Mouse (Mus musculus) right cerebral cortex, postnatal 4 days (tissue): ENCODE results near the gene Selenbp1.
"Not testable (repeated sequence)": the region's sequence is repeated elsewhere in the genome, so short reads cannot be mapped to it uniquely, and the experiment has no call there.

ENCODE experiments used
- DNase-seq: peaks from one replicate; pipeline ENCODE4 v3.0.0-alpha.2; 2022

The Selenbp1 gene

DNA sequence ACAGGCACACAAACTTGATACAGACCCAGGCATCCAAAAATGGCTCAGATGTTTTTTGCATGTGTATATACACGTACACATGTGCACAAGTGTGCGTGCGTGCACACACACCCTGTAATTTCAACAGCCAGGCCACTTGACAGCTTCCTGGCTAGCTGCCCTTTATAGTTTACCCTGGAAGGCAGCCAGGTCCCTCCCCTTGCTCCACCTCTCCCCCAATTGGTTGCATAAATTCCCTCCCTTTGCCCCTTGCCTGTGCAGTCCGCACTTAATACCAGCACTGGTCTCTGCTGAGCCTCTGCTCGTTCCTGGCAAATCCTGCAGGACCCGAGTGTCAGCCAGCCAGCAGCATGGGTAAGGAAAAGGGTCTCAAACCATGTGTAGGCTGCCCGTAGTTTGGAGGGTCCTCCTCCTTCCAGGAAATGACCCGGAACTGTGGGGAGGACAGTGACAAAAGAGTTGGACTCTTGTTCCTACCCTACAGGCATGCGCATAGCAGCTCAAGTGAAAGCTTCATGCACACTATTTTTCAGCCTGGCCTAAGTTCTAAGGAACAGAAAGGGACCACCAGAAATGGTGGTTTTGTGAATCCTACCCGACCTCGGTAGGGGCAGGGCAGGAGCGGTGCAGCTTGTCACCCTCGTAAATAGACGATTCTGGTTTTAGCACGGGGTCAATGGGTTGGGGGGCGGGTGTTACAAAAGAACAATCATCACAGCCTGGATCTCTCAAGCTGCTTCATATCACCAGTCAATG is at the start of gene Selenbp1:
Selenbp1 (plus strand) TSS at position 248 of the 756 bp plus-strand sequence.
- peak; percentile 51 for DNase-seq

DNA sequence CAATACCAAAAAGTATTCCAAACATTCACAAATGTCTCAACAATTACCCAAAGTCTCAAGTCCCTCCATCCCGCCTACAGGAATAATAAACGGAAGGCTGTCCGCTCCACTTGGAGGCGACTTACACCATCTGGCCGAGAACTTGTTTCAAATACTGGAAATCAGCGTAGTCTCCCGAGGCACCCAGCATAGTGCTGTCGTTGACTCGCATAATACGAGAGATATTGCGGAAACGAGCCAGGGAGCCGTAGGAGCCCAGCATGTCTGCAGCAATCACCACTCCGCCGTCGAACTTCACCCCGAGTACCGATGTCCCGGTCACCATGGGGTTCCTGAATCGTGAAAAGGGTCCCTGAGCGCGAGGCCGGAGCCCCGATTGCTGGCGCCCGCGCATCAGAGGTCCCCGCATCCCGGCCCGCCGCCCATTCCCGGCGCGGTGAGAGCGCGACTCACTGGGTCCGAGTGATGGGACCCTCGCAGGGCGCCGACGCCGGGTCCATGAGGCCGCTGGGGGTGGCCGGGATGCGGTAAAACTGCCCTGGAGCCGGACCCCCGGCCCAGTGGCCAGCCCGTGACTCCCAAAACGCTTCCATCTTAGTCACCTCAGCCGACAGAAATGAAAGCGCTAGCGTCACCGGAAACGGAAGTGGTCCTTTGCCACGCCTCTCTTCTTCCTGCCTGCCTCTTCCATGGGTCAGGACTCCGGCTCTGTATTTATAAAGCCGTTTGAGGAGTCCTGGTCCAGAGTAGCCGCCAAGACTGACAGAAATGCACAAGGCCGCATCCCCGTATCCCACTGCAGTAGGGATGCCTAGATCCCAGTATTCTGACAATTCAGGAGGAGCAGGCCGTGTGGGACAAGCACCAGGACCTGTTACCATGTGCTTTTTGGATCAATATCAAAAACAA is 46.3 kb upstream of the Selenbp1 start, which contains the start of gene Psmb4:
Psmb4 (minus strand) TSS at position 646 of the 909 bp plus-strand sequence.
- DNase-seq = peak; percentile 74

DNA sequence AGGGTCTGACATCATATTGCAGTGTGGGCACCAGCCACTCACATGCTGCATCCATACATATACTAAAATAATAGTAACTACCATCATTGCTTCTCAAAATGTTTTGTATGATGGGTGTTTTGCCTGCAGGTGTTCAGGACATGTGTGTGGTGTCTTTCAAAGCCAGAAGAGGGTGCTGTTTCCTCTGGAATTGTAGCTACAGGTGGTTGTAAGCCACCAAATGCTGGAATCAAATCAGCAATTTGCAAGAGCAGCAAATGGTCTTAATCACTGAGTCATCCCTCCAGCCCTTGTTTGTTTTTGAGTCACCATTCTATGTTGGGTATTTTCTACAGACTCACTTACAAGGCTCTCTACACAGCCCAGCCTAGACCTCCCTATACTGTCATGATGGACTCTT is 44.3 kb upstream of the Selenbp1 start:
- no peak for DNase-seq

- DNase-seq = no peak
These were observed 38.8 kb upstream of the Selenbp1 start for GRCm38 (mm10) chr3:94894076-94894475.

- peak; percentile 75 for DNase-seq
These were observed 30.1 kb upstream of the Selenbp1 start for GRCm38 (mm10) chr3:94902747-94903146.

DNA sequence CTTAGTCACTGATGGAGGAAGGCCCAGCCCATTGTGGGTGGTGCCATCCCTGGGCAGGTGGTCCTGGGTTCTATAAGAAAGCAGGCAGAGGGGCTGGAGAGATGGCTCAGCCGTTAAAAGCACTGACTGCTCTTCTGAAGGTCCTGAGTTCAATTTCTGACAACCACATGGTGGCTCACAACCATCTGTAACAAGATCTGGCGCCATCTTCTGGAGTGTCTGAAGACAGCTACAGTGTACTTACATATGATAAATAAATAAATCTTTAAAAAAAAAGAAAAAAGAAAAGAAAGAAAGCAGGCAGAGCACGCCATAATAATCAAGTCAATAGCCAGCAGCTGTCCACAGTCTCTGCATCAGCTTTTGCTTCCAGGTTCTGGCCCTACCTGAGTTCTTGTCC is 28.1 kb upstream of the Selenbp1 start:
- not testable (repeated sequence) for DNase-seq

DNA sequence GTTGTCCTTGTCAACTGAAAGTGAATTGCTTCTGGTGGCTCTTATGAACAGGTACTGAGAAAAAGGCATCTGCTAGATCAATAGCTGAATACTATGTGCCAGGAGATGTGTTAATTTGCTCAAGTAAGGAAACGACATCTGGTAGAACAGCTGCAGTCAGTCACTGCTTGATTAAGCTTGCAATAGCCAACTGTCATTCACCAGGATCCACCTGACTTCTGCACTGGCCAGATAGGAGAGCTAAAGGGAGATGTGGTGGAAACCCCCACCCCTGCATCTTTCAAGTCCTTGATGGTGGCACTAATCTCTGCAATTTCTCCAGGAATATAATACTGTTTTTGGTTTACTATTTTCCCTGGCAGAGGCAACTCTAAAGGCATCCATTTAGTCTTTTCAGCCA is 26.4 kb upstream of the Selenbp1 start:
- DNase-seq = no peak

- DNase-seq = no peak
These were observed 21.7 kb upstream of the Selenbp1 start for GRCm38 (mm10) chr3:94911050-94911693.

- no peak for DNase-seq
These were observed 19.1 kb upstream of the Selenbp1 start for GRCm38 (mm10) chr3:94913801-94914200.

DNA sequence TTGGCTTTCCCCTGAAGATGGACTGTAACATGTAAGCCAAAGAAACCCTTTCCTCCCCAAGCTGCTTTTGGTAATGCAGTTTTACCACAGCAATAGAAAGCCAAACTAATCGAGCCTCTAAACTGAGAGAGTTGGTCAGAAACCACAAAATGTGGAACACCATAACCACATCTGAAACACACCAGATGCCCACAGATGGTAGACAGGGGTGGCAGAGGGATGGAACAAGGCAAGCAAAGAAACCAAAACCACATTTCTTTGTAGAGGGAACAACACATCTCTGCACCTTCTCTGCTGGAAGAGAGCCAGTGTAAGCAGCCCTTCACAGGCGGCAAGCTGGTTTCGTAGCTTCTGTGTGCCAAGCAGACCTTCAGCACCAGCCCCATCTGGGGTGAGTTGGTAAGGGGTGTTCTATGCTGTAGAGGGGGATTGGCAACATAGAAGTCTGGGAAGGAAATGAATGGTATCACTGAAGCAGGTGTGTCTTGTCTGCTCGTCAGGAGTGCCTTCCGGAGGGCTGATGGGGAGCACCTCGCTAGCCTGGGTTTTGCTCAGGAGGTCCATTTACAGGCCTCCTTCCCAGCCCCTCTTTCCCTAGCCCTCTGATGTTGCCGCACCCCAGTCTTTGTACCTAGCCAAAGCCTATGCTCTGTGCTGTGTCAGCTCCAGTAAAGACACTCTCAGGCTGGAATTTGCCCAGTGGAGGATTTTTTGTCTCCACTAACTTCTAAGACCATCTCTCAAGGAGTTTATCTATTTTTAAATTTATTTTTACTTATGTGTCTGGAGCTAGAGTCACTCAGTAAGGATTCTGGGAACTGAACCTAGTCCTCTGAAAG is 16.7 kb upstream of the Selenbp1 start:
- DNase-seq = no peak

GRCm38 (mm10) chr3:94917816-94918361 is 15.0 kb upstream of the Selenbp1 start:
- no peak for DNase-seq

DNA sequence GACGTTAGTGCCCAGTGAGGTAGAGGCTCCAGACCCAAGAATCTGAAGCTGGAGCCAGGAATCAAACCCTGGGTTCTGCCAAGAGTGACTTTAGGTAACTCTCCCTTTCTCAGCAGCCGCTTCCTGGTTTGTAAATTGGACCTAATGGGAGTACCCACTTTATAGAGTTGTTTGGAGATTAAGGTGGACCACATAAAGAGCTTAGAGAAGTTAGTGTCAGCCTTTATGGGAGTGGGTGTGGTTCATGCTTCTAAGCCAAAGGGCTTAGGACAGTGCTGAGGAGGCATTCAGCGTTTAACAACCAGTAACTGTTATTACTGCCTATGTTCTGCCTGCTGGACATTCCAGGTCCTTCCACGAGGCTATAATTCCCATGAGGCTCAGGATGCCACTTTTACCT is 14.0 kb upstream of the Selenbp1 start:
- no peak for DNase-seq

DNA sequence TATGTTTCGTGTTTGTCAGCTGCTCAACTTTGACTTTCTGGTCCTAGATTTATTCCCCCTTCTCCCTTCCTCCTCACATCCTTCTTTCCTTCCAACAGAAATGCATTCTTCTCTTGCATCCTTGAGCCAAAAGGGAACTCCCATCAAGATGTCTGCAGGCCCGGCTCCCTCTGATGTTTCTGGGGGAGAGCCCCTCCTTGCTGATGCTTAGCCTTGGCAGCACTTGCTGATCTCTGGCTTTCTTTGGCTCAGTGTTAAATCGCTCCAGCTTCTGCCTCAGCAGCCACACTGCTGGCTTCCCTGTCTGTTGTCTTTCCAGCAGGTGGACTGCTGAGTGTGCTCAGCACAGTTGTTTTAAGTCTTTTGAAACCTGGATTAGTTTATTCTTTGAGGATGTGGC is 11.8 kb upstream of the Selenbp1 start:
- DNase-seq = no peak

GRCm38 (mm10) chr3:94922333-94922732 is 10.5 kb upstream of the Selenbp1 start:
- no peak for DNase-seq

- no peak for DNase-seq
These were observed 8.2 kb upstream of the Selenbp1 start for GRCm38 (mm10) chr3:94924688-94925087.

- DNase-seq = not testable (repeated sequence)
These were observed 6.5 kb upstream of the Selenbp1 start for GRCm38 (mm10) chr3:94926301-94926736.

GRCm38 (mm10) chr3:94928979-94929378 is 3.9 kb upstream of the Selenbp1 start:
- DNase-seq = not testable (repeated sequence)

GRCm38 (mm10) chr3:94930386-94931266 is 2.2 kb upstream of the Selenbp1 start:
- DNase-seq = not testable (repeated sequence)

DNA sequence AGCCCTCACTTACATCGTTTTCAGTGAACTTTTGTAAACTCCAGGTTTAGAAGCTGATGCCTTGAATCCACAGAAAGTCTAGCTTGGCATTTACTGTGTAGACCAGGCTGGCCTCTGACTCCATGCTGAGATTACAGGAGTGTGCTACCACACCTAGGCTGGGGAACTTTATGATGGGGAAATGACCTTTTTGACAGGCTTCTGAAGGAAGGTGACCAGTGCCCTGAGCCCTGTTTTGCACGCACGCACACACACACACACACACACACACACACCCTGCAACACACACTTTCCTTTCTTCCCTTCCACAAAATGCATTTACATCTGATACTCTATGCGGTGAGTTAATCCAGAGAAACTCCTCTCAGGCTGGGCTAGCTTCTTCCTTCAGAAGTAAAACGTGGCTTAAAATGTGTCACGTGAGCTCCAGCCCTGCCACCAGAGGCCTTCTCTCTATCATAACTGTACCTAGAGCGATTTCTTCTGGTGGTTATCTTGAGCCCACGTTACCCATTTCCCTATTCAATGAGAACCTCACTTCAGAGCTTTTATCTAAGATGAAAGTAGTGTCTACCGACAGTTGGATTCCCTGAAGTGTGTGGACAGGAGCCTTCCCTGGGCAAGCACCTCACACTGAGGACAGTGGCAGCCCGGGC is 1.3 kb upstream of the Selenbp1 start:
- DNase-seq = not testable (repeated sequence)

DNA sequence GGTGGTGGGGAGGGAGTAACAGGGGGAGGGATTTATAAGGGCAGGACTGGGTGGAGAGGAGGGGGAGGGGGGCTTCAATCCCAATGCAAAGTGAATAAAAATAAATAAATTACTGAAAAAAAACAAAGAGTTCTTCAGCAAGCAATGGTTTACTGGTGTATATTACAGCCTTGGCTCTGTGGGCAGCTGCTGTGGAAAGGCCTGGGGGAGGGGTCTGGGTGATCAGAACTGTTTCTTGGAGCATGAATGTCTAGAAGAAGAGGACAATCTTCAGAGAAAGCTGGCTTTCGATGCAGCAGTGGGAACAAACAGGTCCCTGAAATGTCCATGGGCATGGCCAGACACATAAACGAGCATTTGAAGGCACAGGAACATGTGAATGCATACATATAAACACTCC is 577 bp upstream of the Selenbp1 start:
- DNase-seq = not testable (repeated sequence)
